Mouse (Mus musculus) gastrocnemius, postnatal 14 days (tissue): Measurements from ENCODE around the gene Vps8. TPM values are rescaled to one million over a fixed set of nuclear protein-coding genes. Genes with fewer than 3 reads are reported as not detected.
A peak's percentile ranks its signal among the peaks of the same experiment; 100 is the strongest.

ENCODE experiments used
- DNase-seq: peaks from one replicate; pipeline ENCODE4 v3.0.0; 2021; ENCODE audit warnings: mixed read lengths
- intact Hi-C: fragments of 180-260 bp; cut with DNase I; formaldehyde crosslinking; loops from one replicate; pipeline ENCODE4 v1.15.1; 2025; ENCODE audit warnings: low total_unique reads
- total RNA-seq, 2 experiments: library from RNA; stranded (reverse); gene quantifications; 2 replicates each; pipeline ENCODE4 v1.2.3; 2021

The Vps8 gene
- total RNA-seq, 2 experiments from 2014 or later, result 10.4 to 12.6 TPM

DNA sequence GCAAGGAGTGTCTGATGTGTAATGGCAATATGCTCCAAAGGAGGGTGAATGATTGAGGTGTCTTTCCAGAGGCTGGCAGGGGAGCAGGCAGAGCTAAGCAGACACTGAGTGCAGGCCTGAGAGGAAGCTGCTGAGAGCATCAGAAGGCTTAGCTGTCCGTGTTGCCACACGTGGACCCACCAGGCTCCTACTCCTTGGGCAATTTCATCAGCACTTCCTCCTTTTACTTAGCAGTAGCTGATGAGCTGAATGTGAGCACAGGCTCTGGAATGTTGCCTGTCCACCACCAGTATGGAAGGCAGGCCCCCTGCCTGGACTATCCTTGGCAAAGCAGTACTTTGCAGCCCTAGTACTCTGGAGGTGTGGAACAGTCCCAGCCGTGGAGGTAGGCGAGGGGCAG lies 23.0 kb upstream of the Vps8 start:
- no peak for DNase-seq
- intact Hi-C loops, result no loop called here

- DNase-seq, result peak; percentile 46
- intact Hi-C loops, result no loop called here
These were observed 20.9 kb upstream of the Vps8 start for GRCm38 (mm10) chr16:21402068-21402467.

GRCm38 (mm10) chr16:21403402-21403801 lies 19.5 kb upstream of the Vps8 start:
- DNase-seq, result no peak
- intact Hi-C loops, result no loop called here

DNA sequence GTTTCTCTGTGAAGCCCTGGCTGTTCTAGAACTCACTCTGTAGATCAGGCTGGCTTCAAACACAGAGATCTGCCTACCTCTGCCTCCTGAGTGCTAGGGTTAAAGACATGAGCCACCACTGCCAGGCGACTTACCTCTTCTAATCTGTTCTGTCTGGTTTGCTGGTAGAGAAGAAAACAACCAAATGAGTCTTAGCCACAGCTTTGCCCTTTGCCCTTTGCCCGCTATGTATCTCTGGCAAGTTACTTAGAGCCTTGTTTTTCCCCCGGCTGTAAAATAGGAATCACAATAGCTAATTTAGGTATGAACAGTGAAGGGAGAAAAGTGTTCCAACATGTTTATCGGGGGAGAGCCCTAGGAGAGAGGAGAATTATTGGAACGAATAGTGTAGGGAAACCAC lies 18.3 kb upstream of the Vps8 start:
- intact Hi-C loops, result no loop called here
- DNase-seq, result no peak

GRCm38 (mm10) chr16:21405224-21405969 lies 17.5 kb upstream of the Vps8 start:
- DNase-seq, result no peak
- intact Hi-C loops, result no loop called here

GRCm38 (mm10) chr16:21406136-21406535 lies 16.8 kb upstream of the Vps8 start:
- intact Hi-C loops, result no loop called here
- no peak for DNase-seq

GRCm38 (mm10) chr16:21411779-21412178 lies 11.1 kb upstream of the Vps8 start:
- intact Hi-C loops, result no loop called here
- DNase-seq, result no peak

DNA sequence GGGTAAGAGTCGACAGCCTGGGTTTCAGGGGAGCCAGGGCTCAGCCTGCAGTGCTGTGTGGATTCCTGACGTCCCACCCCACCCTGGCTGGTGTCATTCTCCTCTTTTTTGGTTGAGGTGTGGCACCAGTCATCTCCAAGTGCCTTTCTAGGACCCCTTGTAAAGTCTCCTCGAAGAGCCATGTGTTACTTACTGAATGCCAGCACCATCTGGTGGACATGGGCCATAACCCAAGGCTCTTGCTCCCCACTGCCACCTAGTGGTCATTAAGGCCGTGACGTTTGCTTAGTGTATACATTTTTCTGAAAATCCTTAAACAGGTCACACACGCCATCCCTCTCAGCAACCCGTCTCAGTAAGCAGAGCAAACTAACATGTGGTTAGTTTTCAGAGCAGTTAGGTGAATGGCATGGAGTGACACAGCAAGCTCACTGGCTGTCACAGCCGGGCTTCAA lies 10.3 kb upstream of the Vps8 start:
- DNase-seq, result peak; percentile 59

DNA sequence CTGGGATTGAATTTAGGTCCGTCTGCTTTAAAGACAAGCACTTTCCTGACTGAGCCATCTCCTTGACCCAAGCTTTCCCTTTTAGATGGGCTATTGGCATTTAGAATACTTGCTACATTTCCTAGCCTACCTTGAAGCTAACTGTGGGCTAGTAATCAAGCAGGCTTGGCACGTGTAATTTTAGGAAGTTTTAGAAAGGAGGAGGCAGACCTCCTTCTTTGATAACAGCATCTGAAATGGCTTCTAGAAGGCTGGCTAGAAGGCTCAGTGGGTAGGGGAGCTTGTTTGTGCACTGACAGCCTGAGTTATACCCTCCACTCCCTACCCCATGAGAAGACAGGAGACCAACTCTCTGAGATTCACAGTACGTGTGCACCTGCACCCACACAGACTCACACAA lies 9.1 kb upstream of the Vps8 start:
- no peak for DNase-seq
- intact Hi-C loops, result no loop called here

More for the DNA sequence above, 10.3 kb upstream of the Vps8 start:
- intact Hi-C loops, result no loop called here

DNA sequence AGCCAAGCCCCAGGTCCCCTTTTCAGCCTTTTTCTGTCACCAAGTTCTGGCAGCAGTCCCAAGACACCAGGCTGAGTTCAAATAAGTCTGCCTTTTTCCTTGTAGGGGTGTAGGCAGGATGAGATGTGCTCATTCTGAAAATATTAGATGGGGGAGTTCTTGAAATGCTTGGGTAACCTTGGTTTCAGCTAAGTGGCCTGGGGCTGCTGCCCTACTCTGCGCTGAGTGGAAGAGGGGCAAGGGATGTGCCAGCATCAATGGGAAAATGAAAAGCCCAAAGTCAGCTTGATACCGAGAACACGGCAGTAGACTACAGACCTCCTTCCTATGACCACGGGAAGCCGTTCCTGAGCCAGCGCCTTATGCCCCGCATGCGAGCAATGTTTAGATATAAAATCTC lies 7.8 kb upstream of the Vps8 start:
- intact Hi-C loops, result no loop called here
- no peak for DNase-seq

DNA sequence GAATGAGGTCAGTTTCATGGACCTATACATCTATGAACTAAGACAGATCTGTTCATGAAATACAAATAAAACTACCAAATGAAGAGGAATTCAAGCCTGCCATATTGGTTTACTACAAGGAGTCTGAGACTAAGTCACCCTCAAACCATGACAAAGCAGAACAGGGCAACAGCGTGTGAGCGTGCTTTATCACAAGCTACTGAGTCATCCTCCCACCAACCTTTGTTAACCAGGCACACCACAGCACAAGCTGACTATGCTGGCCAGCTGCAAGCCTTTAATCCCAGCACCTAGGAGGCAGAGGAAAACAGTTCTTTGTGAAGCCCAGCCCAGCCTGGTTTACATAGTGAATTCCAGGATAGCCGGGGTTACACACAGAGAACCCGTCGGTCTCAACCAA lies 4.9 kb upstream of the Vps8 start:
- intact Hi-C loops, result no loop called here
- no peak for DNase-seq

DNA sequence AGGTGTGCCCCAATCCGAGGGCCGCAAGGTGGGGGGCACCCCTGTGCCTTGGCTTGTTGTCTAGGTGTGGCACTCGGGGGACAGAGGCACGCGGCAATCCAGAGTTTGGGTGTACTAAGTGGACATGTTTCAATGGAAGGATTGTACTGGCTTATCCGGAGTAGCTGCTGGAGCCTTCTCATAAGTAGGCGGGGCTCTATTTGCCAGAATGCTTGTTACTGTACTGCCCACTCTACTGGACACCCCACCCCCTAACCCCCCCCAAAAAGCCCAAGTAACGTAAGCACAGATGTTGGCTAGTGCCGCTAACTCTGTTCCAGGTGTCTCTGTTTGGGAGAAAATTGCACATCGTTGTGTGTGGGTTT lies 610 bp downstream of the Vps8 start:
- no peak for DNase-seq

DNA sequence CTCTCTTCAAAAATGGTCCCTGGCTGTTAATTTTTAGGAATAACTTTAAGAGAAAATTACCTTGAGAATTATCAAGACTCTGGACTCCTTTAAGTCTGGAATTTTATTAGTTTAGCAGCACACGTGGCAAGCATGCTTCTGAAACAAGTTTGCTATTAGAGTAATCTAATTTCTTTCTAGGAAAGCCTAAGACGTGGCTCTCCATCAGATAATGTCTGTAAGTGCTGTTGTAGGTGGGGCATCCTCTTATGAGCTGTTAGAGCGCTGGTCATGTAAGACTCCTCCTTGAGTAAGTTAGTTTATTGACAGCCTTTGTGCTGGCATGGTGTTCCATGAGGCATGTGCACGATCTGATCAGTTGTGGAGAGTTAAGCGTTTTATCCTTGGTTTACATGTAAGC lies 5.2 kb downstream of the Vps8 start:
- no peak for DNase-seq
- intact Hi-C loops, result no loop called here

More for the DNA sequence above, 610 bp downstream of the Vps8 start:
- intact Hi-C loops, result no loop called here

DNA sequence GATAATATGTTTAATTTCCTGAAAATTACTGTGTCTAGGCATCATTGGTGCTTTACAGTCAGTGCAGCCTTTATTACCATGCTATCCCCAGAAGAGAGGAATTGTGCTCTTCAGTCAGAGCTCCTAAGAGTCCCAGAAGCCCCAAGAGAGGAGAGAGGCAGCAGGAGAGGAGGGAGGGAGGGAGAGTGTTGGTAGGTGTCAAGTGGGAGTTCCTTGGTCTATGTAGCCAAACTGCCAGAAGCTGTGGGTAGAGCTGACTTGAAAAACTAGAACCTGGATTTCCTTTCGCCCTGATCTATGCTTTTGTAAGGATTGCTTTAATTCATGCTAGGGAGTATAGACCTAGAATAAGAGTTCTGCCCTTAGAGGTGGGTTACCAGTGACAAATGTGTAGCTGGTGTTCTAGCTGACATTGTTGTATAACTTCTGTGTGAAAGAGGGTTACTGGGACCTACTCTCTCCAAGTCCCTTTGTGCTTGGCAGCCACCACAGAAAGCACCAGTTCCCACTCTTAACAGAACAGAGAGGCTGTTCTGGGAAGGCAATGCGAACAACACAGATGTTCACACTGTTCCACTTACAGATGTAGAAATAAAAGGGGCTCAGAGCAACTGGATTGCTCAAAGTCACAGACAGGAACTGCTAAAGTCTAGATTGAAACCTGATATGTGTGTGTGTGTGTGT lies 7.6 kb downstream of the Vps8 start:
- intact Hi-C loops, result no loop called here
- DNase-seq, result no peak

GRCm38 (mm10) chr16:21431614-21432013 lies 8.7 kb downstream of the Vps8 start:
- DNase-seq, result no peak
- intact Hi-C loops, result no loop called here

DNA sequence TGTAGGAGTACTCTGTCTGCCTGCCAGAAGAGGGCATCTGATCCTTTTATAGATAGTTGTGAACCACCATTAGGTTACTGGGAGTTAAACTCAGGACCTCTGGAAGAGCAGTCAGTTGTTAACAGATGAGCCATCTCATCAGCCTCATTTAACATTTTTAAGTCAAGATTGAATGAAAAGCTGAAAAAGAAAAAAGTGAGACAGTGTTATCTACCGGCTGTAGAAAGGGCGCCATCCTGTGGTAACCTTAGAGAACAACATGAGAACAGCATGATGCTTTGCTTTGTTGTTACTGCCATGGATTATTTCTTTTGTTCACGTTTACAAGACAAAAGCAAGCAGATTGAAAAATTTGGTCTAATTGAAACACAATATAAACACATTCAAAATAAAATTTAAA lies 10.6 kb downstream of the Vps8 start:
- intact Hi-C loops, result no loop called here
- no peak for DNase-seq

DNA sequence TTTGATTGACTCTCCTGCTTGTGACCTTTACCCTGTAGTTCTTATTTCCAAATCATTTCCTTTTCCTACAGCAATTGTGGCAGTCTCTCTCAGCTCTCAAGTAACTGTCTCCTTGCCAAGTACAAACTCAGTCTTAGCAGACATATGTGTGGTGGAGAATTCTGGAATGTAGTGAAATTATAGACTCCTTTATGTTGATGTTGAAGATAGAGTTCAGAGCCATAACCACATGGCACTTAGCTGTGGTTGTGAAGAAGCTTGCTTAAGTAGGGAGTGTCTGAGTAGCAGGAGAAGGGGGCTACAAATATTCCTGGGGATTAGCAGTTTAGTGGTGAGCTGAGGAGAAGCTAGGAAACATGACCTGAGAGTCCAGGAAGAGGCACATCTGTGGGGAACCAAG lies 18.1 kb downstream of the Vps8 start:
- intact Hi-C loops, result no loop called here
- no peak for DNase-seq

DNA sequence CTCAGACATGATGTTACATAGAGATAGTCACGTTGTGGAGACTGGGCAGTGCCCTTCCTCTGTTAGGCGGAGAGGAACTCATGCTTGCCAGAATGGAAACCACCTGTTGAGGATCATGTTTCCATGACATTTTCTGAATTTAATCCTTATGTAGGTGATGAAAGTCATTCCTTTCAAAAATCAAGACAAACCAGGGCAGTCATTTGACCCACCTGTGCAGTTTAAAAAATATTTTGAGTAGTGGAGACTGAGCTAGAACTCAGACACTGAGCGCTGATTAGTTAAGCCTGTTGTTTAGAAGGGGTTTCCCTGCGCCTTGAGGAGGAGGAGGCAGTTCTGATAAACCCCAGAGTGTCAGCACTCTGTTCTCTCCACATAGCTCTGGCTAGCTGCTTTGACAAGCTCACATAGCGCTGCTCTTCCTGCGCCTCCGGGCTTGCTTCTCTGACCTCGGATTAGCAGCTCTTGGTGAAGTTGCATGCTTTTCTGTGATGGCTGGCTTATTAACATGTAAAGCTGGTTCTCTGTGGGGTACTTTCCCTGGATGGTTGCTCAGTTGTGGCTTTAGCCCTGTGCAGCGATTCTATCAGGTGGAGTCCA lies 22.2 kb downstream of the Vps8 start:
- intact Hi-C loops, result no loop called here
- no peak for DNase-seq

- DNase-seq, result no peak
- intact Hi-C loops, result no loop called here
These were observed 24.5 kb downstream of the Vps8 start for GRCm38 (mm10) chr16:21447447-21447846.

DNA sequence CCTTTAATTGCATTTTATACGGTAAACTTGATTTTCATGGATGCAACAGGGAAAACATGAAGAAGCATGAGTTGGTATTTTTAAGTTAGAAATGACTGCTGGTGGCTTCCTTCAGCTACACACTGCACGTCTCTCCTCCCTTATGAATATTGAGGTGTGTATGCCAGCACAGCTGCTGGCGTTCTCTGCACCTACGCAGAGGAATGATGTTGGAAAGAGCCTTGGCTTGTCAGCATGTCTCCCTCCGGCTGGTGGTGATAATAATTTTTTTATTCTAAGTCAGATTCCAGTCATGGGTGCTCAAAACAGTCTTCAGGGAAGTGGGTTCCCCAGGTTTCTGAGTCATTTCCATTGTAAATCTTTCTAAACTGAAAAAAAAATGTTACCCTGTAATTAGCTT lies 25.5 kb downstream of the Vps8 start:
- DNase-seq, result no peak
- intact Hi-C loops, result no loop called here

GRCm38 (mm10) chr16:21449890-21450289 lies 27.0 kb downstream of the Vps8 start:
- intact Hi-C loops, result no loop called here
- DNase-seq, result no peak
